Comparison of ENCODE assay signal across 29 mouse cellular contexts in genomic region chr1:83123201-83123600, GRCm38 (mm10). TPM values are rescaled to one million over a fixed set of nuclear protein-coding genes. Genes with fewer than 3 reads are reported as not detected.
"Had no signal": no experiment of that assay in that cellular context is flagged by ENCODE, and none has a peak within 500 bp of the region (broad histone marks: within the 10 kb centered on the region; RNA-seq: fewer than 3 reads in every experiment).

No protein-coding gene starts in this region.

- H3K4me1 ChIP-seq: liver, embryonic 13.5 days; liver, embryonic 15.5 days; lung, embryonic 15.5 days; midbrain, embryonic 10.5 days; midbrain, embryonic 12.5 days; neural tube, embryonic 13.5 days; neural tube, embryonic 15.5 days; stomach, embryonic 15.5 days had no signal

- ATAC-seq: liver, postnatal 0 days; lung, postnatal 0 days; midbrain, embryonic 16.5 days had no signal

- H3K36me3 ChIP-seq: liver, embryonic 13.5 days; liver, embryonic 15.5 days; lung, embryonic 15.5 days; midbrain, embryonic 10.5 days; midbrain, embryonic 12.5 days; neural tube, embryonic 13.5 days; neural tube, embryonic 15.5 days; stomach, embryonic 15.5 days had no signal

- H3K27ac ChIP-seq: liver, embryonic 13.5 days; liver, embryonic 15.5 days; lung, embryonic 15.5 days; macrophage; midbrain, embryonic 10.5 days; midbrain, embryonic 12.5 days; neural tube, embryonic 13.5 days; neural tube, embryonic 15.5 days; stomach, embryonic 15.5 days had no signal

- H3K4me2 ChIP-seq: liver, embryonic 11.5 days; liver, embryonic 13.5 days; liver, embryonic 15.5 days; lung, embryonic 15.5 days; midbrain, embryonic 12.5 days; neural tube, embryonic 13.5 days; neural tube, embryonic 15.5 days; stomach, embryonic 15.5 days had no signal

- H3K27me3 ChIP-seq: liver, embryonic 13.5 days; liver, embryonic 15.5 days; lung, embryonic 15.5 days; midbrain, embryonic 12.5 days; neural tube, embryonic 13.5 days; neural tube, embryonic 15.5 days; stomach, embryonic 15.5 days had no signal

- DNase-seq: liver, embryonic 13.5 days; liver, postnatal 0 days; lung, adult 2 months; lung, postnatal 14 days; lung, postnatal 36 days; midbrain, embryonic 14.5 days; retina, postnatal 1 day; right cerebral cortex, adult 18-20 months; right cerebral cortex, postnatal 25 days; thymus, adult 2 months; thymus, postnatal 25 days; thymus, postnatal 4 days had no signal

- H3K9ac ChIP-seq: liver, embryonic 13.5 days; liver, embryonic 15.5 days; liver, postnatal 0 days; lung, embryonic 15.5 days; midbrain, embryonic 12.5 days; neural tube, embryonic 13.5 days; neural tube, embryonic 15.5 days; stomach, embryonic 15.5 days had no signal

- H3K4me3 ChIP-seq: liver, embryonic 13.5 days; liver, embryonic 15.5 days; lung, embryonic 15.5 days; midbrain, embryonic 10.5 days; midbrain, embryonic 12.5 days; myocyte; neural tube, embryonic 13.5 days; neural tube, embryonic 15.5 days; stomach, embryonic 15.5 days had no signal

- H3K9me3 ChIP-seq: liver, embryonic 13.5 days; liver, embryonic 15.5 days; lung, embryonic 15.5 days; midbrain, embryonic 10.5 days; midbrain, embryonic 12.5 days; neural tube, embryonic 13.5 days; neural tube, embryonic 15.5 days; stomach, embryonic 15.5 days had no signal

RNA-seq across cellular contexts. Expression of gene Ccl20, which starts 6.6 kb away (rescaled TPM):
- total RNA-seq: megakaryocyte progenitor cell, adult 5-6 weeks; megakaryocyte-erythroid progenitor cell, adult 5-6 weeks had no signal
- polyA plus RNA-seq: liver, embryonic 15.5 days; liver, postnatal 0 days; lung, embryonic 15.5 days; macrophage; midbrain, embryonic 10.5 days; midbrain, embryonic 12.5 days; midbrain, embryonic 14.5 days; midbrain, embryonic 16.5 days; myocyte; neural tube, embryonic 11.5 days; neural tube, embryonic 13.5 days; neural tube, embryonic 15.5 days; spleen, adult 2 months; testis, adult 2 months had no signal

RNA-seq across cellular contexts. Expression of gene Daw1, which starts 36.4 kb away (rescaled TPM):
- total RNA-seq: megakaryocyte progenitor cell, adult 5-6 weeks; megakaryocyte-erythroid progenitor cell, adult 5-6 weeks had no signal
- polyA plus RNA-seq: liver, embryonic 11.5 days; liver, embryonic 13.5 days; liver, embryonic 15.5 days; liver, postnatal 0 days; macrophage; midbrain, embryonic 12.5 days; myocyte; neural tube, embryonic 11.5 days; spleen, adult 2 months; thymus, adult 2 months had no signal
